12 mouse cellular contexts compared by ENCODE assay signal in the genomic region with DNA sequence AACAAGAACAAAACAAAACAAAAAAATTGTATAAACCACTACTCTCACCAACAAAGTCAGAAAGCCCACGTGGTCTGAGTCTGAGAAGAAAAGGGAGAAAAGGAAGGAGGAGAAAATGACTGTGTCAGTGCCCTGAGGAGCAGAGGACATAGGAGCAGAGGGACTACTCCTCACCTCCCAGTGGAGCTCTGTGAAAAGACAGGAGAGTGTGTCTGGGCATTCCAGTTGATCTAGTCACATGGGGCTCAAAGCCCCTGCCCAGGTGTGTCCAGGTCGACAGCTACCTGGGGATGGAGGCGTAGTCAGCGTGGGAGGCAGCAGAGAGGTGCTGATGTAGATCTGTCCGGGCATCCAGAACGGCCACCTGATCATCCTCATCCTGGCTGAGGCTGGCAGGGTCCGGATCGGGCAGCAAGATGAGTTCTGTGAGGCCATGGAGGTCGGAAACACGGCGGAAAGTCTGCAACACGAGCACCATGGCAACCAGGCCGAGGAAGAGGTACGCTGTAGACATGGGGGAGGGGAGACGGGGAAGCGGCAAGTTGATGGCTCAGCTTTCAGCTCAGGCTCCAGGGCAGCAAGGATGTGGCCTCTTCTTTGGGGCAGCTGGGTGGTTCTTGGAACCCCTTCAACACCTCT. TPM values are rescaled to one million over a fixed set of nuclear protein-coding genes. Genes with fewer than 3 reads are reported as not detected.
DNase-seq lines count a peak whose midpoint lies in the region; ATAC-seq lines count a peak whose summit lies in the region.
"Had no signal": no experiment of that assay in that cellular context is flagged by ENCODE, and none has a peak within 500 bp of the region (broad histone marks: within the 10 kb centered on the region; RNA-seq: fewer than 3 reads in every experiment).

No protein-coding gene starts in this region.

- H3K4me3 ChIP-seq in heart, embryonic 10.5 days, result peak overlapping the region; percentile 27
- H3K4me3 ChIP-seq in forebrain, embryonic 11.5 days (ENCODE audit: low read depth, low read length), result no peak overlapping the region
- H3K4me3 ChIP-seq in limb, embryonic 12.5 days (replicated peaks), result peak overlapping the region; percentile 11; the same call in 1 of the 2 replicates
- H3K4me3 ChIP-seq: embryonic facial prominence, embryonic 15.5 days; heart, embryonic 13.5 days had no signal

- no peak for ATAC-seq in forebrain, embryonic 11.5 days (replicated peaks; ENCODE audit: low FRiP score)
- no peak; the same call in 1 of the 2 replicates for ATAC-seq in limb, embryonic 12.5 days (ENCODE audit: insufficient number of reproducible peaks, insufficient read depth, low FRiP score, low TSS enrichment, low read depth)

- H3K4me2 ChIP-seq in forebrain, embryonic 11.5 days (ENCODE audit: low read depth, low read length, severe bottlenecking), result peak overlapping the region; percentile 40; the same call in 1 of the 2 replicates
- peak overlapping the region; percentile 48 for H3K4me2 ChIP-seq in limb, embryonic 12.5 days
- H3K4me2 ChIP-seq: embryonic facial prominence, embryonic 15.5 days; heart, embryonic 13.5 days had no signal

- intact Hi-C loops in heart, postnatal 10 days (cut with DNase I), result no loop called here
- intact Hi-C loops in gastrocnemius, postnatal 14 days (cut with DNase I; ENCODE audit: low total_unique reads), result no loop called here

- peaks cover 17% of the 10 kb centered on the region for H3K4me1 ChIP-seq in heart, embryonic 10.5 days
- H3K4me1 ChIP-seq in forebrain, embryonic 11.5 days (replicated peaks; ENCODE audit: control insufficient read depth, insufficient read depth, low read length), result 0 out of 2 replicates have a peak, but pooled peaks cover 4% of the 10 kb centered on the region
- peaks cover 11% of the 10 kb centered on the region for H3K4me1 ChIP-seq in limb, embryonic 12.5 days (replicated peaks)

- peak overlapping the region; percentile 30; the same call in 1 of the 2 replicates for H3K27ac ChIP-seq in heart, embryonic 10.5 days
- no peak overlapping the region for H3K27ac ChIP-seq in forebrain, embryonic 11.5 days (ENCODE audit: low read depth, low read length)
- no peak overlapping the region for H3K27ac ChIP-seq in limb, embryonic 12.5 days
- H3K27ac ChIP-seq: embryonic facial prominence, embryonic 15.5 days; heart, embryonic 13.5 days had no signal

- peaks cover 4% of the 10 kb centered on the region for H3K9me3 ChIP-seq in heart, embryonic 10.5 days
- no peaks in the 10 kb centered on the region for H3K9me3 ChIP-seq in forebrain, embryonic 11.5 days (ENCODE audit: control insufficient read depth, low read length)
- peaks cover 8% of the 10 kb centered on the region for H3K9me3 ChIP-seq in limb, embryonic 12.5 days

- no peak for DNase-seq in heart, embryonic 10.5 days (ENCODE audit: low spot score)
- no peak for DNase-seq in heart, postnatal 10 days
- DNase-seq in CD4-positive, CD25-positive, alpha-beta regulatory T cell, adult 2 months (ENCODE audit: low read depth, low spot score), result peak; percentile 58
- no peak for DNase-seq in forebrain, embryonic 11.5 days (ENCODE audit: low spot score)
- DNase-seq in gastrocnemius, postnatal 14 days, result no peak
- no peak for DNase-seq in c-Kit-positive CD71-positive TER-119-positive erythroid progenitor cells, embryonic 14.5 days (ENCODE audit: low spot score)
- no peak for DNase-seq in left cerebral cortex, adult 11 months (ENCODE audit: low spot score)

- peak overlapping the region; percentile 47; the same call in 1 of the 2 replicates for H3K9ac ChIP-seq in forebrain, embryonic 11.5 days (ENCODE audit: low read length)
- peak overlapping the region; percentile 32; the same call in 1 of the 2 replicates for H3K9ac ChIP-seq in limb, embryonic 12.5 days (replicated peaks)
- H3K9ac ChIP-seq: embryonic facial prominence, embryonic 15.5 days; heart, embryonic 13.5 days had no signal

- peaks cover 13% of the 10 kb centered on the region for H3K27me3 ChIP-seq in heart, embryonic 10.5 days (ENCODE audit: insufficient read depth, poor library complexity, severe bottlenecking)
- H3K27me3 ChIP-seq in forebrain, embryonic 11.5 days (ENCODE audit: control insufficient read depth, insufficient read depth, low read length), result no peaks in the 10 kb centered on the region
- H3K27me3 ChIP-seq in limb, embryonic 12.5 days, result peaks cover 12% of the 10 kb centered on the region
- H3K27me3 ChIP-seq: embryonic facial prominence, embryonic 15.5 days had no signal

- 16% methylated on average over 16 of the region's 16 CpGs for WGBS in heart, embryonic 10.5 days
- WGBS in forebrain, embryonic 11.5 days, result 10% methylated on average over 16 of the region's 16 CpGs
- 10% methylated on average over 16 of the region's 16 CpGs for WGBS in limb, embryonic 12.5 days

- H3K36me3 ChIP-seq in heart, embryonic 10.5 days, result peaks cover 5% of the 10 kb centered on the region; the same call in 1 of the 2 replicates
- H3K36me3 ChIP-seq in forebrain, embryonic 11.5 days (ENCODE audit: control insufficient read depth, insufficient read depth, low read length), result no peaks in the 10 kb centered on the region
- H3K36me3 ChIP-seq in limb, embryonic 12.5 days, result no peaks in the 10 kb centered on the region

RNA-seq across cellular contexts. Expression of a gene that starts 7.4 kb away (rescaled TPM):
- polyA plus RNA-seq in heart, embryonic 10.5 days (2016; fragmentation: Nextera tagmentation; extraction: Ambion mirVana), result 1.7 and 2.4 TPM in 2 replicates
- total RNA-seq in heart, postnatal 10 days (2021), result 1 to 10 TPM; 4.2 to 5.8 TPM
- 0.19 and 0.21 TPM in 2 replicates for polyA plus RNA-seq in forebrain, embryonic 11.5 days (2014; fragmentation: Nextera tagmentation; extraction: Ambion mirVana)
- 1.0 and 1.4 TPM in 2 replicates for polyA plus RNA-seq in limb, embryonic 12.5 days (2016; fragmentation: Nextera tagmentation; extraction: Ambion mirVana)
- 1 to 10 TPM; 2.2 to 2.6 TPM for total RNA-seq in gastrocnemius, postnatal 14 days (2021)

RNA-seq across cellular contexts. Expression of a gene that starts 11.0 kb away (rescaled TPM):
- polyA plus RNA-seq in heart, embryonic 10.5 days (2016; fragmentation: Nextera tagmentation; extraction: Ambion mirVana), result 0.14 and 0.59 TPM in 2 replicates
- total RNA-seq in heart, postnatal 10 days (2021), result under 1 TPM; 0.45 to 0.67 TPM
- polyA plus RNA-seq in forebrain, embryonic 11.5 days (2014; fragmentation: Nextera tagmentation; extraction: Ambion mirVana), result 0.12 and 0.43 TPM in 2 replicates
- 0.56 and 0.69 TPM in 2 replicates for polyA plus RNA-seq in limb, embryonic 12.5 days (2016; fragmentation: Nextera tagmentation; extraction: Ambion mirVana)
- under 1 TPM in 1 of 2 experiments, not detected in 1; 0.25 TPM for total RNA-seq in gastrocnemius, postnatal 14 days (2021)
- total RNA-seq: monocyte, adult 5-6 weeks had no signal

RNA-seq across cellular contexts. Expression of a gene that starts 13.3 kb away (rescaled TPM):
- polyA plus RNA-seq in heart, embryonic 10.5 days (2016; fragmentation: Nextera tagmentation; extraction: Ambion mirVana), result 126 and 131 TPM in 2 replicates
- 10 to 100 TPM; 72.9 to 75.1 TPM for total RNA-seq in heart, postnatal 10 days (2021)
- polyA plus RNA-seq in forebrain, embryonic 11.5 days (2014; fragmentation: Nextera tagmentation; extraction: Ambion mirVana), result 78.9 and 86.2 TPM in 2 replicates
- polyA plus RNA-seq in limb, embryonic 12.5 days (2016; fragmentation: Nextera tagmentation; extraction: Ambion mirVana), result 104 and 105 TPM in 2 replicates
- 10 to 100 TPM; 49.4 to 56.8 TPM for total RNA-seq in gastrocnemius, postnatal 14 days (2021)

RNA-seq across cellular contexts. Expression of a gene that starts 23.4 kb away (rescaled TPM):
- polyA plus RNA-seq in heart, embryonic 10.5 days (2016; fragmentation: Nextera tagmentation; extraction: Ambion mirVana), result 8.2 and 9.7 TPM in 2 replicates
- total RNA-seq in heart, postnatal 10 days (2021), result 1 to 10 TPM; 2.6 to 3.5 TPM
- polyA plus RNA-seq in forebrain, embryonic 11.5 days (2014; fragmentation: Nextera tagmentation; extraction: Ambion mirVana), result 1.8 and 5.7 TPM in 2 replicates
- polyA plus RNA-seq in limb, embryonic 12.5 days (2016; fragmentation: Nextera tagmentation; extraction: Ambion mirVana), result 2.5 and 2.7 TPM in 2 replicates
- 1 to 10 TPM in 1 of 2 experiments, under 1 TPM in 1; 0.59 to 1.2 TPM for total RNA-seq in gastrocnemius, postnatal 14 days (2021)
- total RNA-seq: left cerebral cortex, postnatal 10 days; monocyte, adult 5-6 weeks had no signal

RNA-seq across cellular contexts. Expression of a gene that starts 44.4 kb away (rescaled TPM):
- polyA plus RNA-seq in heart, embryonic 10.5 days (2016; fragmentation: Nextera tagmentation; extraction: Ambion mirVana), result 244 and 267 TPM in 2 replicates
- 100 to 1,000 TPM; 173 to 179 TPM for total RNA-seq in heart, postnatal 10 days (2021)
- polyA plus RNA-seq in forebrain, embryonic 11.5 days (2014; fragmentation: Nextera tagmentation; extraction: Ambion mirVana), result 291 and 297 TPM in 2 replicates
- polyA plus RNA-seq in limb, embryonic 12.5 days (2016; fragmentation: Nextera tagmentation; extraction: Ambion mirVana), result 292 and 305 TPM in 2 replicates
- 100 to 1,000 TPM; 171 to 188 TPM for total RNA-seq in gastrocnemius, postnatal 14 days (2021)
